Mouse (Mus musculus) G1E (cell line): Measurements from ENCODE around the gene Rab40b. TPM values are rescaled to one million over a fixed set of nuclear protein-coding genes. Genes with fewer than 3 reads are reported as not detected.

ENCODE experiments used
- ATAC-seq: 2 replicates; pipeline ENCODE4 v1.8.0; 2016; ENCODE audit warnings: mild to moderate bottlenecking; ENCODE audit not compliant: insufficient number of reproducible peaks, poor library complexity, low FRiP score, severe bottlenecking; ENCODE audit errors: extremely low read depth
- DNase-seq: peaks from one replicate; pipeline ENCODE4 v3.0.0; 2012; ENCODE audit warnings: low spot score
- H3K27me3 ChIP-seq: 2 replicates; pipeline ENCODE4 v1.6.1; 2012; ENCODE audit warnings: mild to moderate bottlenecking, low read length, inconsistent platforms; ENCODE audit not compliant: insufficient read depth
- H3K36me3 ChIP-seq: replicated peaks from 2 replicates; pipeline ENCODE3; 2012; ENCODE audit warnings: mild to moderate bottlenecking, inconsistent platforms
- H3K4me1 ChIP-seq: 2 replicates; pipeline ENCODE4 v1.6.1; 2012; ENCODE audit warnings: low read depth, low read length, inconsistent platforms, mixed read lengths; ENCODE audit not compliant: insufficient read depth
- H3K4me3 ChIP-seq: 2 replicates; pipeline ENCODE4 v1.5.1; 2012; ENCODE audit warnings: low read depth, mild to moderate bottlenecking, inconsistent platforms, low read length, moderate library complexity, mixed read lengths
- H3K9me3 ChIP-seq: replicated peaks from 2 replicates; pipeline ENCODE4 v1.6.1; 2012; ENCODE audit warnings: inconsistent platforms
- CTCF ChIP-seq: IDR thresholded peaks from 2 replicates; pipeline ENCODE4 v1.5.1; 2012; ENCODE audit warnings: low read depth, low read length, inconsistent platforms, mixed read lengths
- GATA1 ChIP-seq: IDR thresholded peaks from 2 replicates; pipeline ENCODE4 v1.6.1; 2012; ENCODE audit warnings: borderline replicate concordance, low read length, inconsistent platforms, mixed read lengths
- GATA2 ChIP-seq: IDR thresholded peaks from 2 replicates; pipeline ENCODE4 v1.6.1; 2012; ENCODE audit warnings: low read depth, low read length, inconsistent platforms, borderline replicate concordance
- POLR2AphosphoS5 ChIP-seq: IDR thresholded peaks from 2 replicates; pipeline ENCODE4 v1.6.1; 2012; ENCODE audit warnings: low read depth, low read length, inconsistent platforms; ENCODE audit not compliant: insufficient replicate concordance
- TAL1 ChIP-seq: conservative IDR thresholded peaks from 2 replicates; pipeline ENCODE4 v1.6.1; 2012; ENCODE audit warnings: low read depth, low read length, inconsistent platforms, mixed read lengths
- polyA plus RNA-seq: library from polyadenylated mRNA; stranded (reverse); fragments of >175 nt; gene quantifications from 2 replicates; pipeline ENCODE4 v1.2.3, GENCODE M21; 2012
- total RNA-seq, 2 experiments: library from RNA; stranded (forward) in 1 of 2; stranded (reverse) in 1 of 2; fragments of 200-1000 nt in 1 of 2; fragments of >200 nt in 1 of 2; fragmentation: Nextera tagmentation in 1 of 2; gene quantifications; 2 replicates each; pipeline ENCODE4 v1.2.3; 2014 to 2017

Rab40b gene
- total and polyA plus RNA-seq, 3 experiments = not detected

DNA sequence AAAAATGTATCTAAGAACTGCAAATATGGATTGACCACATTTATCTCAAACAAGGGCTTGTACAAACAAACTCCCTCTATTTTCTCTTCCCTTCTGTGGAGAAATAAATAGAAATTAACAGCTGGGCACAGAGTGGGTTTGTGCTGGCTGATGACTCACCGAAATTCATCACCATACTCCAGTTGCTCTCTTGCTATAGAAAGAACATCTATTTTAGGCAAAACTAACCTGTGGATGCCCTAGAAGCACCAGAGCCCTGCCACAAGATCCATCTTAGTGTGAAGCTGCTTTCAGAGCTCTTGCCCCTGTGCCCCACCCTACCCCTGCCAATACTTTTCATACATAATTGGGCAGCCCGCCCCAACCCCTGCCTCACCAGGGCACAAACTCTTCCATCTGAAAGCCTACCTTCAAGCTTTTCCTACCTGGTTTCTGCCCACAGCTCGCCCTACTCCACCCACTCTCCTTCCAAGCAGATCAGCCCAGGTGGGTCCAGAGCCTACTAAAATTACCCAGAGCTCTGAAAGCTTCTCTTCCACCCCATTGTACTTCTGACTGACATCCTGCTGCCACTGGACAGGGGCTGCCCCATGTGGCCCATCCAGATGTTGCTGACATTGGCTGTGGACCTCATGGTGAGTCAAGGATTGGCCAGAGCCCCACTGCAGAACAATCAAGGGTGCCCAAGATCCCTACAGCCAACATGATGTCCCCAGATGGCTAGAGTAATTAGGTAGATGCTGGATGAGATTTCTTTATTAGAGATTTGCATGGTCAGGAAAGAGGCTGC is 19.5 kb upstream of the Rab40b start:
- DNase-seq (no peak), ATAC-seq (no peak)
- TF ChIP-seq GATA1 = no peak
- H3K36me3 ChIP-seq = no peaks in the 10 kb centered on the region
- no peaks in the 10 kb centered on the region for H3K9me3 ChIP-seq
- H3K4me1 ChIP-seq = no peaks in the 10 kb centered on the region
- H3K4me3 ChIP-seq = no peak overlapping the region
- H3K27me3 ChIP-seq = peaks cover 26% of the 10 kb centered on the region

DNA sequence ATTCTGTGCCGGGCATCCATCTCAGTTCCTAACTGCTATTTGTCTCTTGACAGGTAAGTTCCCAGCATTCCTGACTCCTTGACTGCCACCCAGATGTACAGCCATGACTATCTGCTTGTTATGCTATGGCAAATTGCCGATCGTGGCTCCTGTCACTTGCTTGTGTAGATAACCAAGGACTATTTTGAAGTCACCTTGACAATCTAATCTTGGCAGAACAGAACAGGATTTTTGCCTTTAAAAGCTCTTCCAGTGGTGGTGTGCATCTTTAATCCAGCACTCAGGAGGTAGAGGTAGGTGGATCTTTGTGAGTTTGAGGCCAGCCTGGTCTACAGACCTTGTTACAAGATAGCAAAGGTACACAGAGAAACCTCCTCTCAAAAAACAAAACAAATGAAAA is 4.4 kb upstream of the Rab40b start:
- H3K27me3 ChIP-seq = peaks cover 11% of the 10 kb centered on the region; the same call in 1 of the 2 replicates
- H3K36me3 ChIP-seq = no peaks in the 10 kb centered on the region
- H3K4me1 ChIP-seq = peaks cover 2% of the 10 kb centered on the region; the same call in 1 of the 2 replicates
- no peak for ATAC-seq
- H3K4me3 ChIP-seq = no peak overlapping the region
- TF ChIP-seq CTCF (no peak), TAL1 (no peak), POLR2AphosphoS5 (no peak), GATA1 (no peak), GATA2 (no peak)
- no peak for DNase-seq
- no peaks in the 10 kb centered on the region for H3K9me3 ChIP-seq

DNA sequence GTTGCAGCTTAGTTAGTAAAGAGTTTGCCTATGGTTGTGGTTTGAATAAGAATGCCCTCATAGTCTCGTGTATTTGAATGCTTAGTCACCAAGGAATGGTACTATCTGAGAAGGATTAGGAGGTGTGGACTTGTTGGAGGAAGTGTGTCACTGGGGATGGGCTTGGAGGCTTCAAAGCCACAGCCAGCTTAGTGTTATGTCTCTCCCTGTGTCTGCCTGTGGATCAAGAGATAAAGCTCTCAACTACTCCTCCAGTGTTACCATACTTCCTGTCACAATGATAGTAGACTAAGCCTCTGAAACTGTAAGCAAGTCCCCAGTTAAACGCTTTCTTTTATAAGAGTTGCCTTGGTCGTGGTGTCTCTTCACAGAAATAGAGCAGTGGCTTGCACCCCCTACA is 2.7 kb upstream of the Rab40b start:
- DNase-seq (no peak), ATAC-seq (no peak)
- Histone ChIP-seq H3K4me3 (no peak overlapping the region), H3K4me1 (peaks cover 2% of the 10 kb centered on the region; the same call in 1 of the 2 replicates), H3K27me3 (peaks cover 16% of the 10 kb centered on the region), H3K9me3 (no peaks in the 10 kb centered on the region), H3K36me3 (no peaks in the 10 kb centered on the region)
- TF ChIP-seq POLR2AphosphoS5 (no peak), GATA2 (no peak), CTCF (no peak), TAL1 (no peak), GATA1 (no peak)

DNA sequence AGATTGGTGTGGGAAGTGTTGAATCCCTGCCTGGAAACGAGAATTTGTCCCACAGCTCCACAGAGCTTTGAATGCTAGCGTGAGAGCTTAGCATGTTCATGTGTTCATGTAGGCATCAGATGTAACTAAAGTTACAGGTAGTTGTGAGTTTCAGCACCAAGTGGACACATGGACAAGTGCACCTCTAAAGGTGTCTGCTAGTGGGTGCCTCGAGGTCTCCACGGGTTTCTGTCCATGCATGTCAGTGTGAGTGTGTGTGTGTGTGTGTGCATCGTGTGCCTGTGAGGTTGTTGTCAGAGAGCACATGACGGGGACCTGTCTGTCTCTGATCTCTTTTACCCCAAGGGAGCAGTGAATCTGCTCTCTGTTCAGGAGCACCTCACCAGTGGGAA is 499 bp upstream of the Rab40b start:
- no peak for DNase-seq
- Histone ChIP-seq H3K4me1 (peaks cover 2% of the 10 kb centered on the region; the same call in 1 of the 2 replicates), H3K9me3 (no peaks in the 10 kb centered on the region), H3K4me3 (no peak overlapping the region), H3K27me3 (peaks cover 18% of the 10 kb centered on the region), H3K36me3 (no peaks in the 10 kb centered on the region)
- TF ChIP-seq POLR2AphosphoS5 (no peak), GATA1 (no peak), TAL1 (no peak), CTCF (no peak), GATA2 (no peak)
- no peak for ATAC-seq

DNA sequence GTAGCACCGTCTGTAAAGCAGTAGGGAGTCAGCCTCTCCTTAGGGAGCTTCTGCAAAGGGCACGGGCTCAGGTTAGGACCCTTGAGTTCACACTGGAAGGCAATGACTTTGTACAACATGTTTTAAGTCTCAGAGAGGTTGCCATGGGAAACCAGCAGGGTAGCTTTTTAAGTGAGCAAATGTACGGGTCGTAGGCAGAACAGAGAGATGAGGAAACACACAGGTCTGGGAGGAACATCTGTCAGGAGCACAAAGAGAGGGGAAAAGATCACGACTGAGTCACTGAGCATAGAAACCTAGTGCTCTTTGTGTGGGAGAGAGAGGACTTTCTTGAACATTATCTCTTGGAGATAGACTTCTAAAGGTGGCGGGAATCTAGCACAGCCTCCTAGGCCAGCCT is 7.8 kb downstream of the Rab40b start:
- no peaks in the 10 kb centered on the region for H3K36me3 ChIP-seq
- H3K4me1 ChIP-seq = no peaks in the 10 kb centered on the region
- no peak for TF ChIP-seq GATA1
- TF ChIP-seq GATA2 = no peak
- TF ChIP-seq TAL1 = no peak
- TF ChIP-seq POLR2AphosphoS5 = no peak
- TF ChIP-seq CTCF = no peak
- ATAC-seq = no peak
- no peak overlapping the region for H3K4me3 ChIP-seq
- H3K9me3 ChIP-seq = no peaks in the 10 kb centered on the region; the same call in 1 of the 2 replicates
- DNase-seq = no peak
- peaks cover 19% of the 10 kb centered on the region for H3K27me3 ChIP-seq

DNA sequence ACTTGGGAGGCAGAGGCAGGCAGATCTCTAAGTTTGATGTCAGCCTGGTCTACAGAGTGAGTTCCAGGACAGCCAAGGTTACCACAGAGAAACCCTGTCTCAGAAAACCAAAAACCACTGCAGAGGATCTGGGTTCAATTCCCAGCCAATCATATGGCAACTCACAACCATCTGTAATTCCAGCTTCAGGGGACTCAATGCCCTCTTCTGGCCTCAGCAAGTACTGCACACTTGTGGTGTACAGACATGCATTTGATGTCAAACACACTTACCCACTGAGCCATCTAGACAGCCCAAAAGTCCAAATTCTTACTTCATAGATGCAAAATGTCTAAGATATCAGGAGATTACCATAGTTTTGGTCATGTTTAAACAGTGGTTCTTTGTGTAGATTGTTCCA is 9.4 kb downstream of the Rab40b start:
- no peaks in the 10 kb centered on the region; the same call in 1 of the 2 replicates for H3K9me3 ChIP-seq
- H3K36me3 ChIP-seq = no peaks in the 10 kb centered on the region
- TF ChIP-seq TAL1 (no peak), CTCF (no peak), POLR2AphosphoS5 (no peak), GATA2 (no peak), GATA1 (no peak)
- no peaks in the 10 kb centered on the region for H3K4me1 ChIP-seq
- ATAC-seq (no peak), DNase-seq (no peak)
- no peak overlapping the region for H3K4me3 ChIP-seq
- H3K27me3 ChIP-seq = peaks cover 27% of the 10 kb centered on the region
